Mouse (Mus musculus) forebrain, embryonic 14.5 days (tissue): ENCODE data around the gene Pip4k2b. TPM values are rescaled to one million over a fixed set of nuclear protein-coding genes. Genes with fewer than 3 reads are reported as not detected.

Experiments
- ATAC-seq: fragments of 200-750 bp; cut with Nextera tagmentation; 2 replicates; pipeline ENCODE4 v1.8.0; 2017; ENCODE audit warnings: mild to moderate bottlenecking, moderate library complexity
- DNase-seq: peaks from one replicate; pipeline ENCODE4 v3.0.0-alpha.2; 2015; ENCODE audit warnings: low spot score
- H3K27ac ChIP-seq: fragments of 300-500 bp; sonication (generic); 2 replicates; pipeline ENCODE4 v1.5.1; 2014; ENCODE audit warnings: low read depth, mild to moderate bottlenecking, control low read depth, low read length, moderate library complexity
- H3K27me3 ChIP-seq: fragments of 300-500 bp; sonication (generic); replicated peaks from 2 replicates; pipeline ENCODE4 v1.6.1; 2014; ENCODE audit warnings: low read length, control low read depth, mixed read lengths; ENCODE audit not compliant: control insufficient read depth, insufficient read depth
- H3K36me3 ChIP-seq: fragments of 300-500 bp; sonication (generic); 2 replicates; pipeline ENCODE4 v1.6.1; 2014; ENCODE audit warnings: low read length, control low read depth; ENCODE audit not compliant: control insufficient read depth, insufficient read depth
- H3K4me1 ChIP-seq: fragments of 300-500 bp; sonication (generic); 2 replicates; pipeline ENCODE4 v1.6.1; 2014; ENCODE audit warnings: antibody characterized with exemption, low read length, control low read depth; ENCODE audit not compliant: control insufficient read depth, insufficient read depth
- H3K4me2 ChIP-seq: fragments of 300-500 bp; sonication (generic); 2 replicates; pipeline ENCODE4 v1.6.1; 2014; ENCODE audit warnings: mild to moderate bottlenecking, control low read depth, low read length
- H3K4me3 ChIP-seq: fragments of 300-500 bp; sonication (generic); 2 replicates; pipeline ENCODE4 v1.5.1; 2014; ENCODE audit warnings: low read depth, low read length, control low read depth
- H3K9ac ChIP-seq: fragments of 300-500 bp; sonication (generic); 2 replicates; pipeline ENCODE4 v1.6.1; 2014; ENCODE audit warnings: mild to moderate bottlenecking, low read length, control low read depth, moderate library complexity
- H3K9me3 ChIP-seq: fragments of 300-500 bp; sonication (generic); replicated peaks from 2 replicates; pipeline ENCODE4 v1.6.1; 2016; ENCODE audit warnings: low read length, control low read depth, mixed read lengths; ENCODE audit not compliant: control insufficient read depth
- WGBS: fragments of 180-500 bp; shearing (Covaris S2); extraction: QIAGEN DNeasy Blood & Tissue Kit; methylation state at CpG from one replicate; pipeline ENCODE4 v1.1.7; 2014; 5-methylcytosine and 5-hydroxymethylcytosine counted together
- polyA plus RNA-seq: library from polyadenylated mRNA; unstranded; fragments of >200 nt; fragmentation: Nextera tagmentation; extraction: Ambion mirVana; gene quantifications from 2 replicates; pipeline ENCODE4 v1.2.1, GENCODE M21; 2014

The Pip4k2b gene
- polyA plus RNA-seq, 1 experiment from 2014 or later, result 6.9 TPM

DNA sequence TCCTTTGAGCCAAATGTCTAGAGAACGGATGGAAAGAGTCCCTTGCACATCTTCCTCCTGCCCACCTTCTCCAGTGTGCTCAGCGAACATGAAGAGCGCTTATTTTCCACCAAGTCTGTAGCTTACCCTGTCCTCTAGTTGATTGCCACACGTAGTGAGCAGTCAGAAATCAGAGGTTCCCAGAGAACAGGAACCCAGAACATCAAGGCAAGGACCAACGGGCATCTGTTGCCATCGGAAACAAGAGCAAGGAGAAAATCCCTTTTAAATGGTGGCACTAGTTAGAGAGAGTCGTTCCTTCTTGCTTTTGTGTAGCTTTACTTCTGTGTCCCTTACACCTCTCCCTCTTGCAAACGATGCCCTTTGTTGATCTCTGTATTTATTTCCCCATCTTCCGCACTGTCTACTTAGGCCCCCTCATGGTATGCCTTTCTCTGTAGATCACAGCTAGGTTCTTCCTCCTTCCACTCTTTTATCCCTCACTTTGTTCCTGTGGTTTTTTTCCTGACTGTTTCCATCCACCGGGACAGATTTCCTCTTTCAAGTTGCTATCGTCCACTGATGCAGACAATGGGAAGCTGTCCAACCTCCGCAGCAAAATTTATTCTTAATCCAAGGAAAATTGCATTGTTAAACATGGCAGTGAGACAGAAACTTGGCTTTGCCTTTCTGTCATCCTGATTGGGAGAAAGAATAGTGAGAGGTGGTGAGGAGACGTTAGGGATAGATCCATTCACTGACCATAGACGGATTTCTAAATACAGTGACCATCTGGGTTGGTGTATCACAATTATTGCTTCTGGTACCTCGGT, 42.7 kb downstream of the Pip4k2b start:
- peak overlapping the region; percentile 84 for H3K4me3 ChIP-seq
- peaks cover 12% of the 10 kb centered on the region for H3K36me3 ChIP-seq
- H3K9me3 ChIP-seq, result no peaks in the 10 kb centered on the region
- no peak for DNase-seq
- no peak for ATAC-seq
- WGBS, result 44% methylated on average over 15 of the region's 15 CpGs
- H3K27ac ChIP-seq, result no peak overlapping the region
- H3K9ac ChIP-seq, result peak overlapping the region; percentile 22; the same call in 1 of the 2 replicates
- H3K27me3 ChIP-seq, result no peaks in the 10 kb centered on the region
- H3K4me1 ChIP-seq, result peaks cover 31% of the 10 kb centered on the region
- H3K4me2 ChIP-seq, result peak overlapping the region; percentile 85

DNA sequence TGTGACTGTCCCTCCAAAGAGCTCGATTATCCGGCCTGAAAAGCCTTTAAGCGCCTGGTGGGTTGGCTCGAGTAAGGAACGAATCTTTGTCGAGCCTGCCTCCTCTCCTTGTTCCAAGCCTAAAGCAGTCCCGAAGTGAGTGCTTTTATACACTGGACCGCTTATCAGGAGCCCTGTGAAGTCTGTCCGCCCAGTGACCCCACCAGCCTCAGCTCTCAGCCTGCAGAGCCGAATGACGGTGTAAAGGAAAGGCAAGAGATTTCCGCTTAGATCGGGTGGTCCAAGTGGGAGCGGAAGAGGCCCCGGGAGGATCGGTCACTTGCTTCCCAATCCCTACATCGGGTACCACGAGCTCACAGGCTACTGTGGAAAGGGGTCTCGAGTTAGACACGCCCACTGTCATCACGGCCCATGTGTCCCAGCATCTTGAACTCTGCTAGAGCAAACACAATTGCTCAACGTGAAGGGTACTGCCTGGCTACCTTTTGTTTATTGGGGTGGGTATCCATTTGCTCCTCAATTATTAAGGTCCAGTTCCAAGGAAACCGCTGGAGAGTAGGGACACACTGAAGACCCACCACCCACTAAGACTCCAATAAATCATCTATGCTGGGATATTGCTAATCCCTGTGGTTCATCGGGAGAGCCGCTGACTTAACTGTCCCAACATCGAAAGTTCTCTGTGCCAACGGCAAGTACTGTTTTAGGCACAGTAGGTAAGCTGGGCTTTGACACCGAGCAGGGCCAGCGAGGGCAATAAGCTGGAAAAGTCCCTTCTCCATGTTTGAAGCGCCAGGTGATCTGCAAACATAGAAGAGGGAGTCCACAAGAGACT, 43.5 kb downstream of the Pip4k2b start:
- 18% methylated on average over 30 of the region's 30 CpGs for WGBS
- H3K4me2 ChIP-seq, result peak overlapping the region; percentile 85
- H3K27me3 ChIP-seq, result no peaks in the 10 kb centered on the region
- H3K9me3 ChIP-seq, result no peaks in the 10 kb centered on the region
- H3K9ac ChIP-seq, result peak overlapping the region; percentile 88
- H3K4me3 ChIP-seq, result peak overlapping the region; percentile 79
- ATAC-seq (no peak), DNase-seq (no peak)
- peaks cover 4% of the 10 kb centered on the region; the same call in 1 of the 2 replicates for H3K36me3 ChIP-seq
- peaks cover 39% of the 10 kb centered on the region for H3K4me1 ChIP-seq
- peak overlapping the region; percentile 99 for H3K27ac ChIP-seq

DNA sequence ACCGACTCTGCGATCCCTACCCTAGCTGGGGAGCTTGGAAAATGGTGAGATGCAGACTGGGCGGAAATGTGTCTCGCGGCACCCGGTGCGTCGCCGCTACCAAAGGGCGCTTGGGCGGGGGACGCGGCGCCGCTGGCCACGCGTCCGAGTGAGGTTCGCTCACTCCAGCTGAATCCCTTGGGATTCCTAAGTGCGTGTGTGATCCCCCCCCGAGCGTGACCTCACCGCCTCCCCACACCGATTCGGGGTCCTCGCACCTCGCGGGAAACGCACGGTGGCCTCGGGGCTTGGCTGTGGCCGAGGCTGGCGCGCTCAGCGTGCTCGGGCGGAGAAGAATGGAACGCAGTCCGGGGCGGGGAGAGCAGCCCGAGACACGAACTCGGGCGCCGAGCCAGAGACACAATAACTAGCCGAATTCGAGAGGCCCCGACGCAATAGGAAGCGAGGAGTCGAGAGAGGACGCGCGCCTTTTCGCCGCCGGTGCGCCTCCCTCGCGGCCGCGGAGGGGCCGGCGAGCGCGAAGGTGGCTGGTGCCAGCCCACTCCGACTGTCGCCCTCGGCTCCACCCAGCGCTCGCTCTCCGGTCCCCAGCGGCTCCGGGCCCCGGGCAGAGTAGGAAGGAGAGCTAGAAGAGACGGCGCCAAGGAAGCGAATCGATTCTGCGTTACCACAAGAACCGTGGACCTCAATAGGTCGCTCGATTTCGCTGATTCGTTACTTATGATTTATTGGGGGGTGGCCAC, 44.3 kb downstream of the Pip4k2b start, which contains the start of gene Pcgf2:
Gene Pcgf2, minus strand, starts transcription at position 495 of the 743 bp plus-strand sequence.
- DNase-seq, result peak; percentile 91

DNA sequence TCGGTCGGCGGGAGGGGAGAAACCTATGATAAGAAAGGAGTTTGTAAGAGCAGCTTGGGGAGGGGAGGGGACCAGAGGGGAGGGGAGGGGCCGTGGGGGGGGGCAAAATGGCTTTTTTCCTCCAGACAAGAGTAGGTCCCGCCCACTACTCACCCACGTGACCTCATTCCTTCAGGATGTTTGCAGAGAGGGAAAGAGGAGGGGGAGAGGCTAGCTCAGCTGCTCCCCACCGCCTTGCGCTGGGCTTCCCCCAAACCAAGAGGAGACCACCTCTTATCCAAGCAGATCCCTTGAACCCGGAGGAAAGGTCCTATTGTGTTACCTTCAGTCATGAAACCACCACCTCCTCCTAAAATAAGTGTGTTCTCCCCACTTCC, 44.9 kb downstream of the Pip4k2b start:
- peak overlapping the region; percentile 97 for H3K9ac ChIP-seq
- no peaks in the 10 kb centered on the region for H3K9me3 ChIP-seq
- H3K27ac ChIP-seq, result peak overlapping the region; percentile 99
- ATAC-seq (peak; percentile 40), DNase-seq (peak; percentile 98)
- peak overlapping the region; percentile 85 for H3K4me2 ChIP-seq
- H3K4me3 ChIP-seq, result peak overlapping the region; percentile 79
- no peaks in the 10 kb centered on the region for H3K36me3 ChIP-seq
- WGBS, result 2% methylated on average over 5 of the region's 9 CpGs
- peaks cover 52% of the 10 kb centered on the region for H3K4me1 ChIP-seq
- no peaks in the 10 kb centered on the region for H3K27me3 ChIP-seq

More for the DNA sequence above, 44.3 kb downstream of the Pip4k2b start, which contains the start of gene Pcgf2:
- Histone ChIP-seq H3K4me2 (peak within 1 kb of the TSS; percentile 85), H3K4me1 (peaks cover 47% of the 10 kb centered on the region), H3K27me3 (no peaks in the 10 kb centered on the region), H3K4me3 (peak within 1 kb of the TSS; percentile 79), H3K36me3 (no peaks in the 10 kb centered on the region), H3K9me3 (no peaks in the 10 kb centered on the region), H3K27ac (peak within 1 kb of the TSS; percentile 99), H3K9ac (peak within 1 kb of the TSS; percentile 97)
- WGBS, result under 1% methylated on average over 85 of the region's 85 CpGs
- ATAC-seq, result peak; percentile 19

DNA sequence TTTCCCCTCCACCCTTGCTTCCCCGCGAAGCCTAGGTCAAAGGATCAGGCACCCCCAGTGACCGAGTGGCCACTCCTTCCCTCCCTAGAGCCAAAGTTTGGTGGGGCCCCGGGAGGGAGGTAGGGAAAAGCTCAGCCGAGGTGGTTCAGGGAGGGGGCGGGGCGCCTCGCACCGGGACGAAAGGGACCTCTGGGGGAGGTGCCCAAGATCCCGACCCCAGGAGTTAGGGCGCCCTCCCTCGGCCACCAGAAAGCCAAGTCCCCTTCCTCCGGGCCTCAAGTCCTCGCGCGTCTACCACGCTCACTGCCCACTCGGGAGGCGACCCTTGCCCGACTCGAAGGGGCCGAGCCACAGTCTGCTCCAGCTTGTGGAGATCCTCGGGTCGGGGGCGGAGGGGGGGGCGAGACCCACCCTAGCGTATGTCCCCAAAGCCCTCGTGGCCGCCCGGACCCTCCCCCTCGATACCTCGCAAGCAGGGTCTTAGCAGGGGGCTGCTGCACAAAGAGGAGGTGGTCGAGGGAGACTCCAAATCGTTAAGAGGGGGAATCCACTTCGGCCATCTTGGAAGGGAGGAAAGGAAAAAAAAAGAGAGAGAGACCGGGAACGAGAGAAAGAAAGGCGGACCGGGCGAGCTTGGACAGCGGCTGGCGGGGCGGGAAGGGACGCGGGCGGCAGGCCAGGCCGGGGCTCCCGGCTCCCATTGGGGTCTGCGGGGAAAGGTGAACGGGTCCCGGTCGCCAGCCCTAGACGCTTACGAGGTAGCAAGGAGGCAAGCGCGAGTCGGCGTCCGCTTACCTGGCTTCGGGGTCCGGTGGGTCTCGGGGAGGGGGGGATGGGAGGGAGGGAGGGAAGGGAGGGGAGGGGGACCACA, 45.5 kb downstream of the Pip4k2b start:
- ATAC-seq, result no peak
- Histone ChIP-seq H3K27ac (peak overlapping the region; percentile 99), H3K27me3 (no peaks in the 10 kb centered on the region), H3K4me1 (peaks cover 54% of the 10 kb centered on the region), H3K9ac (peak overlapping the region; percentile 97), H3K4me2 (peak overlapping the region; percentile 85), H3K9me3 (no peaks in the 10 kb centered on the region), H3K36me3 (no peaks in the 10 kb centered on the region), H3K4me3 (peak overlapping the region; percentile 79)
- peak; percentile 70 for DNase-seq
- WGBS, result under 1% methylated on average over 60 of the region's 63 CpGs

DNA sequence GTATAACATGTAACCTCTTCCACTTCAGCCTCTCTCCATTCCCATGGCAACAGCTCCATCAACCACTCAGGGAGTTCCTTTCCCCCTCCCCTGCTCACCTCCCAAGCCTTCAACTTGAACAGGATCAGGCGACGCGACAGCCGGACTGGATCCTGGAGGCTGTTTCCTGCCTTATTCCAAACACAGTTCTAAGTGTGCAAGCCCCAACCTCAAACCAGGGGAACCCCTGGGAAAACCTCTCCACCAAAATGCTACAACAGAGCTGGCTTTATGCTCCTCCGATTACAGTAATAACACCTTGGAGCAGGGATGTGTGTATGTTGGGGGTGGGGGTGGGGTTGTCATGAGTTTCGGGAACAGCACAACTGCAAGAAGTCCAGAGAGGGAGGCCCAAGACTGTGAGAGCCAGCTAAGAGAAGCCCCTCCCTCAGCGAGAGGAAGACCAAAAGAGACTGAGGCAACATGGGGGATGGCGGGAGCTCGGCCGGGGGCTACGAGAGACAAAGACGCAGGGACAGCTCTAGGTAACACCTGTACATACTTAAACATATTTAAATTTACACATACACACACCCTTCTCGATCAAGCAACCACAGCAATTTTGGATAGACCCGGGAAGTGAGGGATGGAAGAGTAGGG, 46.5 kb downstream of the Pip4k2b start:
- WGBS, result 1% methylated on average over 14 of the region's 14 CpGs
- ATAC-seq (no peak), DNase-seq (peak; percentile 55)
- Histone ChIP-seq H3K4me2 (peak overlapping the region; percentile 85), H3K27ac (peak overlapping the region; percentile 99), H3K27me3 (no peaks in the 10 kb centered on the region), H3K4me3 (peak overlapping the region; percentile 79), H3K4me1 (peaks cover 57% of the 10 kb centered on the region), H3K9me3 (no peaks in the 10 kb centered on the region), H3K9ac (peak overlapping the region; percentile 97), H3K36me3 (peaks cover 2% of the 10 kb centered on the region)

DNA sequence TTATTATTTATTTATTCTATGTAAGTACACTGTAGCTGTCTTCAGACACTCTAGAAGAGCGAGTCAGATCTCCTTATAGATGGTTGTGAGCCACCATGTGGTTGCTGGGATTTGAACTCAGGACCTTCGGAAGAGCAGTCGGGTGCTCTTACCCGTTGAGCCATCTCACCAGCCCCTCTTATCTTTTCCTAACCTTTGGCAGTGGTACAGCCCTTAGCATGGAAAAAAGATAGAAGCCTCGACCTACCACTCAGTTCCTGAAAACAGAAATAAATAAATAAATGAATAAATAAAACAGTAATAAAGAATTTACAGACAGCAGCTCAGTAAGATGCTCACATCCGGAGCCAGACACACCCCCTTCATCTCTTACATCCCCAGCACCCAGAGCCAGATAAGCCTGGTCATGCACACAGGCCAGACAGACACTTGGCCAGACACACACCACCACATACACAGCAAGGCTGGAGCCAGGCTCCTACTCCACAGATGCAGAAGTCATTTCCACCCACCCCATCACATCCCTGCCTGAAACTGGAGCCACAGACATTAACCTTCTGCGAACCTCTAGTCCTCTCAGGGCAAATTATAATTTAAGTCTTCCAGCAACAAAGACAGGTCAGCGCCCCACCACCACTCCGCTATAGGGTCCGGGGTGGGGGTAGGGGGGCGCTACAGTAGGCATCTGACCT, 47.2 kb downstream of the Pip4k2b start:
- Histone ChIP-seq H3K27me3 (no peaks in the 10 kb centered on the region), H3K9me3 (no peaks in the 10 kb centered on the region), H3K9ac (peak overlapping the region; percentile 97), H3K4me1 (peaks cover 57% of the 10 kb centered on the region), H3K27ac (peak overlapping the region; percentile 99), H3K36me3 (peaks cover 9% of the 10 kb centered on the region), H3K4me2 (peak overlapping the region; percentile 85), H3K4me3 (peak overlapping the region; percentile 79)
- no peak for ATAC-seq
- 50% methylated on average over 11 of the region's 11 CpGs for WGBS
- DNase-seq, result no peak
